Mouse (Mus musculus) urinary bladder, postnatal 4 days (tissue): ENCODE measurements around the gene Wdr53.
"Not testable (repeated sequence)": the region's sequence is repeated elsewhere in the genome, so short reads cannot be mapped to it uniquely, and the experiment has no call there.

Experiments
- DNase-seq, 2 experiments: peaks; one replicate each; pipeline ENCODE4 v3.0.0; 2021 to 2022; ENCODE audit warnings: low spot score in 2 of 2

Gene Wdr53

DNA sequence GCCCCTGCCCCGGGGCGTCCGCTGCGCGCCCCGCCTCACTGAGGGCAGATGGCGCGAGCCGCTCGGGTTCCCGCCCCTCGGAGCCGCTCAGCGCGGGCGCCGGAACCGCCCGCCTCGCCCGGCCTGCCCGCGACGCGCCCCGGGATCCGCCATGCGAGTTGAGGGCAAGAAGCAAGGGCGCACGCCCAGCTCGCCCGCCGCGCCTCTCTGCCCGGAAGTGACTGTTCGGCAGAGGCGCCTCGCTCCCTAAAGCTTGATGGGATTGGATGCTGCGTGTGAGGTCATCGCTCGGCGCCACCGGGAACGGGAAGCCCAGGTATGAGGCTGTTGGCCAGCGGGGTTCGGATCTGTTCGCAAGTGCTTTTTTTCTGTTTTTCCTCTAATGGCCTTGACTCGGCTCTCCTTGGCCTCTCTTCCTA lies at the start of gene Wdr53, which contains the start of gene Fbxo45:
Wdr53 (plus strand) TSS at position 276 of the 419 bp plus-strand sequence.
Fbxo45 (minus strand) TSS at position 207 of the 419 bp plus-strand sequence.
- DNase-seq: peak; percentile 96 to 97

DNA sequence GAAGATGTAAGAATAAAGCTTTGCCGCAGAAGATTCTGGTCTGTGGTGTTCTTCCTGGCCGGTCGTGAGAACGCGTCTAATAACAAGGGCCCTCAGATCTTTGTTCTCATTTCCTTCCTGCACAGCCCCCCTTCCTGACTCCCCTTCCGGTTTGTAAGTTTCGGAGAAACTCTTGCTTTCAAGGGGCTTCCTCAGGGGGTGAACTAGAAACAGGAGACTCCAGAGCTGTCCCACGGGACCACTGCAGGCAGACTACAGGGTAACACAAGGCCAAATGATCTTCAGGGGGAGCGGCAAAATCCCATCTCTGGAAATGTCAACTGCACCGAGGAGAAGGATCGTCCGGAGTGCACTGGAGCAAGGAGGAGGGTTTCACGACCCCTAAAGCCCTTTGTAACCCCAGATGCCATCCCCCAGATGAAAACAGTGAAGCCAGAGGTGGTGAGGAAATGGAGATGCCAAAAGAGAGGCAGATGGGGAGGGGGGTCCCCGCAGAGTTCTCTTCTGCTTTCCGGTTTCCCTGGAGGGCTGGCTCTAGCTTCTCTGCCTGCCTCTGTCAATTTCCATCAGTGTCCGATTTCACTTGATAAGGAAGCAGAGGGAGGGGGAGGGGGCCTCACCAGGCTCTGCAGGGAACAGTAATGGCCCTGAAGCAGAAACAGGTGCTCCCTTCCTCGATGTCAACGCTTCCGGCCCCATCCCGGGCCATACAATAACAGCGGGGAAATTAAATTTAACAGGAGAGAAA lies 46.6 kb upstream of the Wdr53 start:
- DNase-seq: no peak

DNA sequence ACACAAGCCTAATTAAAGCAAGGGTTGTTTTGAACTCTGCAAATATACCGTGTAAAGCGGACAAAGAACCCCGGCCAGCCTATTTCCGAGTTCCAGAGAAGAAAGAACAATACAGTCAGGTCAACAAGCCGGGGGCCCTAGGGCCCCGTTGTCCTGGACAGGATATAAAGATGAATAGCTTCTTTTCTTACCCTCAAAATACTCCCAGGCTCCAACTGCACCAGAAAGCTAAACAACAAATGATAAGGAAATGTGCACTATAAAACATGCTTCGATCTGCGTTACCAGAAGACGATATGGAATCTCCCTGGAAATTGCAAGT lies 46.1 kb upstream of the Wdr53 start:
- no peak for DNase-seq

DNA sequence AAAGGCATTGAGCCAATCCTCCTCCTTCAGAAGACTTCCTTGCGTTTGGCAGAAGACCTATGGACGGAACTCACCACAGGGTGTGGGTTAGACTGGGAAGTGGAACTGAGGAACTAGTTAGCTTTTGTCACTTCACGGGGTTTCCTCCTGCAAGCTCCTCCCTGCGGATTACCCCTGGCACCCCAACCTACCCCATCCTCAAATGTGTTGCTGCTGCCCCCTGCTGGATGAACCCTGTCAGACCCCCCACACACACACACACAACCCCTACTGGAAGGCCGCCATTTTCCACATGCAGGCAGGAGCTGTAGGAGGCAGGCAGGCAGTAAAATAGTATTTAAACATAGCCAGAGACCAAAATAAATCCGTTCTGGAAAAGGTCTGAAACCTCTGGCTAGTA lies 44.3 kb upstream of the Wdr53 start:
- peak; percentile 32 to 72 for DNase-seq

DNA sequence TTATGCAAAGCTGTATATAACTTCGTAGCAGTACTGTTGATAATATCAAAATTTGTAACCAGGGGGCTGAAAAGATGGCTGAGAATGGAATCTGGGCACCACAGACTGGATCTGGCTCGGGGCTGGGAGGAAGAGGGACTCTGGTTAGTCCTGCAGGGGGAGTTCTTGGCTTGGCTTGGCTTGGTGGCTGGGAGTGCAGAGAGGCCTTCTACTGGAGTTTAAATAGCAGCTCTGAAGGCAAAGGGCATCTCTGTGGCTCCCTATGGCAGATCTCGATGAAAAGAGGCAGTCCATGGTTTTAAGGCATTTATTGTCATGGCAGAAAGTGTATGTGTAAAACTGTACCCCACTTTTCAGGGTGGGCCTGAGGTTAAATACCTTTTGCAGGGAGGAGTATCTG lies 42.1 kb upstream of the Wdr53 start:
- DNase-seq: no peak

DNA sequence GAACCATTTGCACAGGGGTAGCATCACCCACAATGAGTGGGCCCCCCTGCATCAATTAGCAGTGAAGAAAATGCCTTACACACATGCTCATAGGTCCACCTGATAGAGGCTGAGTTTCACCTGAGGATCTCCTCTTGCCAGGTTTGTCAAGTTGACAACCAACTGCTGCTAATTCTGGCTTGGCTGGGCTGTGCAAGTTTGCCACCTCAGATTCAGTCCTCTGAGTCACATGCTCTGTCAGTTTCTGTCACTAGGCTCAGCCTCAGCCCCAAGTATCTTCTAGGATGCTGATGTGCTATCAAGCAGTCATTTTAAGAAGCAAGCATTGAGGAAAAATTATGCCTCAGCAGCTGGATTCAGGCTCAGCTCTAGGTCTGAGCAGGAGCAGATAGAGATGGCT lies 32.9 kb upstream of the Wdr53 start:
- DNase-seq: no peak

DNA sequence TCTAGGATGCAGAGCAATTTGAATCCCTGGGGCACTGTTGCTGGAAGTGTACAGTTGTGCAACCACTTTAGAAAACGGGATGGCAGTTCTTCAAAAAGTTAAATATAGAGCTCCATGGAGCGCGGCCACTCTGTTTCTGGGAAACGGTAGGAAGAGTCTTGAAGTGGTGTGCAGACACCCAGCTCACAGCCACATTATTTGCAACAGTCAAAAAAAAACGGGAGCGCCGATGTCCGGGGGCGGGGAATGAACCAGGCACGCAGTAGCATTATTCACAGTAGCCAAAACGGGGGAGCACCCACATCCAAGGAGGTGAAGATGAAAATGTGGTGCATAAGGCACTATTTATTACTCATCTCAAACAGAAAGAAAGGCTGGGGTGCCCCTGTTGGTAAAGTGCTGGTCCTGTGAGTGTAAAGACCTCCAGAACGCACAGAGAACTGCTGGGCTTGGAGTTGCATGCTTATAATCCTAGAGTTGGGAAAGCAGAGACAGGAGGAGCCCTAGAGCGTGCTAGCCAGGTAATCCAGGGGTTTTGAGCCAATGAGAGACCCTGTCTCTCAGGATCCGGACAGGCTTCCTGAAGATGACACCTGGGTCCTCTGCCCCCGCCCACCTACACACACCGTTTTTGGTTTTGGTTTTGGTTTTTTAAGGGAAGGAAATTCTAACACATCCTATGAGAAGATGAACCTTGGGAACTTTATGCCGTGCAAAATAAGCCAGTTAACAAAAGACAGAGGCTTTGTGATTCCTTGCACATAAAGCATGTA lies 32.0 kb upstream of the Wdr53 start:
- DNase-seq: no peak

DNA sequence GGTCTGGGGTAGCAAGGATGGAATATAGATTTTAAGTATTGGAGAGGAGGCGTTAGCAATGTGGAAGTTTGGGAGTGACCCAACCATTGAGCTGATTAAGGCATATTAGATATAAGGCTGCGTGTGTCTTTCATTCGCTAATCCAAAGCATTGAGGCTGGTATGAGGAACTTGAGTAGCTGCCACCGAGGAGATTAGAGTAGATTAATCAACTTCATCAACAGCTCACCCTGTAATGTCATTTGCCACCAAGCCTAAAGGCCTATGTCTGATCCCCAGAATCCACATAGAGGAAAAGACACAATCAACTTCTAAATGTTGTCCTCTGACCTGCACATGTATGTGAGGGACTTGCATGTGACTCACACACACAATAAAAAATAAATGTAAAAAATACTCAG lies 25.2 kb upstream of the Wdr53 start:
- no peak for DNase-seq

DNA sequence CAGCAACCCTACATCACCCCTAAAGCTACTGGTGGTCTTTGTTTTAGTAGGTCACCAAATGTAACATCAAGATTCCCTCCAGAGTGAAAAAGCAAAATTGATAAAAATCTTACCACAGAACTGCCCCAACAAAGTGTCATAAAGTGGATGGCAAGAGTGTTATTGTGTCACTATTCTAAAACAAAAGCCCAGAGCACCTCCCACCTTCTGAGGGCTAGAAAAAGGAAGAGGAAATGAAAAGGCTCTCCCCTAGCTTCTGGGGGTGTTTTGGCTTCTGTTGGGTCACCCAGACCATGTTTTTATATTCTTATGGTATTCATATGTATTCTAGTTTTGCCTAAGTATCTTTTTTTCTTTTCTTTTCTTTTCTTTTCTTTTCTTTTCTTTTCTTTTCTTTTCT lies 24.6 kb upstream of the Wdr53 start:
- DNase-seq: no peak

DNA sequence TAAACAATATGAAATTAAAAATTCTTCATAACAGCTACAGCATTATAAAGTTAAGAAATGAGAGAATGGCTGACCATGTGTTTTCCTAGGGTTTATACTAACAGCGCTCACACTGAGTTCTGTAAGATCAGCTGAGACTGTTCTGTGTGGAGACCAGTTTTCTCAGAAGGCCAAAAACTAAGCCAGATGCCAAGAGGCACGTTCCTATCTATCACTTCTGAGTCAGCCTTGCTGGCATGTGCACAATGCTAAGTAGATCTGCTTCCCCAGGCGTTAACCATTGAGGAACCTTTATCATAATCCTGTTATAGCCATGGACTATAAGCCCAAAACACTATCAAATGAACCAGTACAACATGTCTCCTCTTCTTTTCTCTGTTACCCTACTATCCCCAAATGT lies 15.0 kb upstream of the Wdr53 start:
- not testable (repeated sequence) for DNase-seq

DNA sequence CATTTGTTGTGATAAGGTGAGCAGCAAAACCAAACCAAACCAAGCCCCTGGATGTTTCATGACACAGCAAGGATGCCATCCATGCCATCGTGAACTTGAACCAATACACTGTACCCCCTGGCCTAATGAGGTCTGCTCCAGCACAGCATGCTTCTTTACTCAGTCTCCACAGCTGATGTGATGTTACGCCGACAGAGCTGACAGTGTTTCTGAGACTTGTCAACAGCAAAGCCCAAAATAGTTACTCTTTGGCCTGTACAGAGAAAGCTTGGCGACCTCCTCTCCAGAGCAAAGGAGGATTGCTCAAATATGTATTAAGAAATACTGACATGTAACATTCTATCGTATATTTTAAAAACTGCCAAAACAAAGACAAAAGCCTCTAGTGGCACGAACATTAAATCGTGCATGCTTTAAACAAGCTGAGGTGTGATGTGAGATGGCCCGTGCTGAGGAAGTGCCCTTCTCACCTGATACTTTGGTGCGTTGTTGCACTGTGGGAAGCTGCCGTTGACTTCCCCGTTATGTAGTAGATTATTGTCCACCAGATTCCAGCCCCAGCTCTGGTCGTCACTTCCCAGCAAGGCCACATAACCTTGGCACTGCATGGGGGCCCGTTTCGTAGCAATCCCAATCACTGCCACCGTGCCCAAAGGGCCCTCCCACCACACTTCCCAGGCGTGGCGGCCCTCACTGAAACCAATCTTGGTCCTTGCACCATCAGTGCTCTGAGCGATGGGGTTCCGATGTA lies 8.9 kb upstream of the Wdr53 start:
- no peak for DNase-seq

DNA sequence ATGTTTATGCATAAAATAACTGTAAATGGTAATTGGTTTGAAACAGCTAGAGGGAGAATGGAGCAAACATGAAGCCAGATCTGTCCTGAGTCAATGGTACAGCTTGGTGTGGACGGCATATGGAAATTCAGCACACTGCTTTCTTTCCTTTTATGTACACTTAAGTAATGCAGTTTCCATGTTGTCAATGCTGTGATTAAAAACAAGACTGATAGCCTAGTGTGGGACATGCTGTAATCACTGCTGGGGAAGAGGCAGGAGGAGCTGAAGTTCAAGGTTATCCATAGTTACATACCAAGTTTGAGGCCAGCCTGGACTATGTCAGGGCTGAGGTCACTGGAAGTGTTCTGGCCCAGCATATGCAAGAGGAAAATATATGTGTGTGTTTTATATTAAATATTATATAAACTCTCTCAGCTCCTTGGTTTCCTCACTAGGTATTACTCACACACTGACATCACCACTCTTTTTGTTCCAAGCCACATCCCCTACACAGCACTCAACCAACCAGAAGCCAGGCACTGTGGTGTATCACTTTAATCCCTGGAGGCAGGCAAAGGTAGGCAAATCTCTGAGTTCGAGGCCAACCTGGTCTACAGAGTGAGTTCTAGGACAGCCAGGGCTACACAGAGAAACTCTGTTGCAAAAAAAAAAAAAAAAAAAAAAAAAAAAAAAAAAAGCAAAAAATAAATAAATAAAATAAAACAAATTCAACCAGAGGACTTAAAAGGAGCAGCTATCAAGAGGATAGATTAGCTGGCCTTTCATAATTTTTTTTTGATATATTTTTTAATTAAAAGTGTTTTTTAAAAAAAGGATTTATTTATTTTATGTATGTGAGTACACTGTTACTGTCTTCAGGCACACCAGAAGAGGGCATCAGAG lies 7.4 kb upstream of the Wdr53 start:
- DNase-seq: no peak

DNA sequence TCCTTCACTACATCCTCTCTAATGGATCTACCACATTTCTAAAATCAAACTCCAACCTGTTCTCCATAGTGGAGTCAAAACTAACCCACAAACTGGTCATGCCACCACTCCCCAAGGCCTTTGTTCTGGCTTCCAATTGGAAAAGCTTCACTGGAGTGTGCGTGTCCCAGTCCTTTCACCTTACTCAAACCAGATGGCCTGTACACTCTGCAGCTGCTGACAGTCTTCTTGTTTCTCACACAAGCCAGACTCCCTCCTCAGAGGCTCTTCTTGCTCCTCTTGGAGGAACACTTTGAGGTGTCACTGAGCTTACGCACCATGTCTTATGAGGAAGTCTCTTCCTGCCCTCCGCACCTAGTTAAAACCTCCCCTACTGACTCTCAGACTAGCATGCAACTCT lies 3.1 kb upstream of the Wdr53 start:
- no peak for DNase-seq

DNA sequence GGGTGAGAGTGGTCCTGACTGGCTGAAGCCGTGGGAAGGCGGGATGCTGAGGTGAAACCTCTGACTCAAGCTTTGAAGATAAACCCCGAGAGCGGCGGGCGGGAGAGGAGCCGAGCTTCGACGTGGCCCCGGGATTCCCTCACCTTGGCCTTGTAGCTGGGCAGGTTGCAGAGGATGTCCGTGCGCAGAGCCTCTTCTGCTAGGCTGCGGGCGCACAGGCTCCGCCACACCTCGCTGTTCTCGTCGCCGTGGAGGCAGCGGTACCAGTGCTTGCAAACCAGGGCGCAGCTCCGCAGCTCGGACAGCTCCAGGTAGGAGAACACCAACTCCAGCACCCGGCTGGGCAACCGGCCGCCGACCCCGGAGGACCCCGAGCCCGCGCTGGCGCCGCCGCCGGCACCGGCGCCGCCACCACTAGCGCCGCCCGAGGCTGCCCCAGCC lies 656 bp upstream of the Wdr53 start:
- peak in 1 of 2 experiments; percentile 61 for DNase-seq

DNA sequence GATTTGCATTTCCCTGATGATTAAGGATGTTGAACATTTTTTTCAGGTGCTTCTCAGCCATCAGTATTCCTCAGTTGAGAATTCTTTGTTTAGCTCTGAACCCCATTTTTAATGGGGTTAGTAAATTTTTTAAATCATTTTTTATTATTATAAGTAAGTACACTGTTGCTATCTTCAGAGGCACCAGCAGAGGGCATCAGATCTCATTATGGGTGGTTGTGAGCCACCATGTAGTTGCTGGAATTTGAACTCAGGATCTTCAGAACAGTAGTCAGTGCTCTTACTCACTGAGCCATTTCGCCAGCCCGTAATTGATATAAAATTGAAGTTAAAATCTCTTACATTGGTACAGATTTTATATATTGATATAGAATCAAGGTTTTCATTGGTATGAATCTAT lies 17.2 kb downstream of the Wdr53 start:
- DNase-seq: not testable (repeated sequence)

DNA sequence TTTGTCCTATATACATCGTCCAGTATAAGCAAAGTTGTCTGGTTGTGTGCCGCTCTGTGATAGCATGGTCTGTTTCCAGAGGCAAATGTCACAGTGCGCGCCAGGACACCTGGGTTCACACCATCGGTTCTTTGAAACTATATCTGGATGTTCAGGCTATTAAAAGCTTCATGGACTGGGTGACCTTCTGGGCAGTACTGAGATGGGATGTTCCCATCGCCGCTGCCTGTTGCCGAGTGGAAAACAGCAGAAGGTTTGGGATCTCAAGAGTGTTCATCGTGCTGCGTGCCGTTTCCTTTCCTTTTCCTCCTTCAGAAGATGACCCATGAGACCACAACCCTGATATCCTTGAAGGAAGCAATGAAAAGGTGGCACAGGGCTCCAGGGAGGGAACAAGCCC lies 24.3 kb downstream of the Wdr53 start, which contains the start of gene Smco1:
Smco1 (plus strand) TSS at position 178 of the 400 bp plus-strand sequence.
- DNase-seq: no peak

DNA sequence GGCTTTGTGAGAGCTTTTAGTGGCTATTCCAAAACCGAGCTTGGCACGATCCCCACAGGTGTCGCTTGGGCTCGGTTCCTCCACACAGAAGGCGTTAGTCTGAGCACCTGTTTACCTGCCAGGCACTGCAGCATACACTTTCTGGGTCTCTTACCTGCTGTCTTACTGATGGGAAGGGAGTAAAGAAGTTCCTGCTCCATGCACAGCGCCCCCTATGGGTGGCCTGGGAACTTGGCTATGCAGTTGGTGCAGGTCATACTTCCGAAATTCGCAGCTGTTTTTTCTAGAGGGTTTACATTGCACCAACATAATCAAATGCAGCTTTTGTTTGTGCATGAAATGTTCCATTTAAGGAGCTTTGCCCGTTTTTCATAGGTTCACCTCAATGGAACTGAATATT lies 26.3 kb downstream of the Wdr53 start:
- no peak for DNase-seq

DNA sequence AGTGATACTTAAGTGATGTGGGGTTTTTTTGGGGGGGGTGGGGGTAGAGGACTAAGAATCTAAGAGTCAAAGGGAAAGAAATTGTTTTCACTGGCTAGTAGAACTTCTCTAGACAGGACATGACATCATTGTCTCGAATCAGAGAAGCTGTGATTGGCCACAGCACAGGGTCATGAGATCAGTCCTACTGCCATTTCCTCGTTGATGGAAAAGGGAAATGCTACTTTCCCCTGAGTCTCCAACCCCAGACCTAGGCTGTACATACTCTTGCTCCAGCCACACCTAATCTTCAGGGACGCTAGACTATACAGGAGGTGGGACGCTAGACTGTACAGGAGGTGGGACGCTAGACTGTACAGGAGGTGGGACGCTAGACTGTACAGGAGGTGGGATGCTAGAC lies 28.0 kb downstream of the Wdr53 start:
- no peak for DNase-seq

DNA sequence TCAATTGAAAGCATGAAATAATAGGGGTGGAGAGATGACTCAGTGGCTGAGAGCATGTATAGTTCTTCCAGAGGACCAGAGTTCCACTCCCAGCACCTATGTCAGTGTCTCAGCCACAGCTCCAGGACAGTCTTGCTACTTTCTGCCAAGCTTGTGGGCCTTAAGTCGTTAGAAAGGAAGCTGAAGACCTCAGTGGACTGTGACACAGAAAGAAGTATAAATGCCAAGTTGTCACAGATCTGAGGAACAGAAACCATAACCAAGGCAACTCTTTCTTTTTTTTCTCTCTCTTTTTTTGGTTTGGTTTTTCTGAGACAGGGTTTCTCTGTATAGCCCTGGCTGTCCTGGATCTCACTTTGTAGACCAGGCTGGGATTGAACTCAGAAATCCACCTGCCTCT lies 28.8 kb downstream of the Wdr53 start:
- DNase-seq: no peak

DNA sequence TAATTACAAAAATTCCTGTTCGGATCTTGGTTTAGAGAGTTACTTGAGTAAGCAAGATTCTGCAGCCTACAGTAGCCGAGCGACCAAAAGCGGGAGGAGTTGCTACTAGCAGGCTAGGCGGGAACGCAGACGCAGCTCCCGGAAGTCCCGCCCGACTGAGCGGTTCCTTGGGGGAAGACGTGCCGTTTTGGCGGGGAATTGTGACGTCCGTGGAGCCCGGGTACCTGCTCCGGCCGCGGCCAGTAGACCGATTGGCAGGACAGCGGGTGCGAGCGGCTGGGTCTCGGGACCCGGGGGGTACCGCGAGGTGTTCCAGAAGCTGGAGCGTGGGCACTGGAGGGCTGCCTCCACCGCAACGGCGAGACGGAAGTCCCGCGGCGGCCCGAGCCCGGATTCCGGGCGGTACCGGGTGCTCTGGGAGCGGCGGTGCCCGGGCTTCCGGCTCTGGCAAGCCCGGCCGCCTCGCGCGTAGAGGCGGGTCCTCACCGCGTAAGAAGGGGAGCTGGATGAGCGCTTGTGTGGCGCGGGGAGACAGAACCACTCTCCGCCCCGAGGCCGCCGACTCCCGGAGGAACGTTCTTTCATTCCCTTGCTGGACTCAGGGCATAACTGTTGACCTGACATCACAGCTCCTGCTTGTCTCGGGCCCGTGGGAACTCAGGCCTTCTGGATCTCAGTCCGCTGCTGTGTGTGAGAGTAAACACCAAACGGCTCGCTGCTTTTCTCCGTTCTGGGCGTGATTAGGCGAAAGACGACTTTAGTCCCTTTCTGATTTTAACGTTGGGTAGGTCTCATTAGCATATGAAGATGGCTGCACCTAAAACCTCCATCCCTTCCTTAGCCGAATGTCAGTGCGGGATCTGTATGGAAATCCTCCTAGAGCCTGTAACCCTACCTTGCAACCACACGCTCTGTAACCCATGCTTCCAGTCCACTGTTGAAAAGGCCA lies 30.6 kb downstream of the Wdr53 start, which contains the start of gene Rnf168:
Rnf168 (plus strand) TSS at position 152 of the 949 bp plus-strand sequence.
- peak; percentile 84 to 88 for DNase-seq
